Mouse (Mus musculus) lung, postnatal 25 days (tissue): ENCODE measurements around the gene Rpl41.
A peak's percentile ranks its signal among the peaks of the same experiment; 100 is the strongest.
"Not testable (repeated sequence)": the region's sequence is repeated elsewhere in the genome, so short reads cannot be mapped to it uniquely, and the experiment has no call there.

Experiments used
- DNase-seq: peaks from one replicate; pipeline ENCODE4 v3.0.0; 2022; ENCODE audit warnings: low spot score

Rpl41 gene

GRCm38 (mm10) chr10:128524111-128524731 is 24.9 kb downstream of the Rpl41 start:
- no peak for DNase-seq

GRCm38 (mm10) chr10:128522351-128522750 is 26.8 kb downstream of the Rpl41 start:
- no peak for DNase-seq

GRCm38 (mm10) chr10:128520591-128520990 is 28.5 kb downstream of the Rpl41 start:
- DNase-seq: no peak

- DNase-seq: peak; percentile 65
These were observed 30.3 kb downstream of the Rpl41 start for GRCm38 (mm10) chr10:128518833-128519232.

GRCm38 (mm10) chr10:128516677-128517076 is 32.4 kb downstream of the Rpl41 start:
- no peak for DNase-seq

- no peak for DNase-seq
These were observed 33.1 kb downstream of the Rpl41 start for GRCm38 (mm10) chr10:128516029-128516428.

GRCm38 (mm10) chr10:128515044-128515443 is 34.1 kb downstream of the Rpl41 start:
- no peak for DNase-seq

GRCm38 (mm10) chr10:128511761-128512160 is 37.3 kb downstream of the Rpl41 start:
- DNase-seq: no peak

GRCm38 (mm10) chr10:128511189-128511588 is 37.9 kb downstream of the Rpl41 start:
- no peak for DNase-seq

- no peak for DNase-seq
These were observed 38.8 kb downstream of the Rpl41 start for GRCm38 (mm10) chr10:128510301-128510700.

- no peak for DNase-seq
These were observed 39.3 kb downstream of the Rpl41 start for GRCm38 (mm10) chr10:128509831-128510230.

GRCm38 (mm10) chr10:128509203-128509602 is 39.9 kb downstream of the Rpl41 start:
- no peak for DNase-seq

- DNase-seq: no peak
These were observed 40.8 kb downstream of the Rpl41 start for GRCm38 (mm10) chr10:128508260-128508659.

- DNase-seq: no peak
These were observed 43.1 kb downstream of the Rpl41 start for GRCm38 (mm10) chr10:128505974-128506373.

- not testable (repeated sequence) for DNase-seq
These were observed 43.8 kb downstream of the Rpl41 start for GRCm38 (mm10) chr10:128505371-128505667.

- peak; percentile 66 for DNase-seq
These were observed 44.3 kb downstream of the Rpl41 start for GRCm38 (mm10) chr10:128504641-128505370.

- DNase-seq: no peak
These were observed 45.1 kb downstream of the Rpl41 start for GRCm38 (mm10) chr10:128504012-128504411.

- no peak for DNase-seq
These were observed 45.6 kb downstream of the Rpl41 start for GRCm38 (mm10) chr10:128503532-128503931.

- no peak for DNase-seq
These were observed 46.8 kb downstream of the Rpl41 start for GRCm38 (mm10) chr10:128502341-128502740.

- peak; percentile 57 for DNase-seq
These were observed 49.9 kb downstream of the Rpl41 start for GRCm38 (mm10) chr10:128499116-128499671.

- DNase-seq: peak; percentile 99
These were observed 50.5 kb downstream of the Rpl41 start, which contains the start of gene Myl6b for GRCm38 (mm10) chr10:128498590-128498989. Gene Myl6b (minus strand): TSS chr10:128498685.
